ENCODE assay signal across 30 mouse cellular contexts in genomic region chr17:38481984-38482383, GRCm38 (mm10).
"Had no signal": no experiment of that assay in that cellular context is flagged by ENCODE, and none has a peak within 500 bp of the region (broad histone marks: within the 10 kb centered on the region; RNA-seq: fewer than 3 reads in every experiment).

No protein-coding gene starts in this region.

- H3K4me1 ChIP-seq: heart, embryonic 10.5 days; heart, embryonic 12.5 days; heart, embryonic 13.5 days; heart, embryonic 15.5 days; hindbrain, embryonic 10.5 days; hindbrain, embryonic 12.5 days; hindbrain, embryonic 13.5 days; hindbrain, embryonic 15.5 days; intestine, embryonic 15.5 days; kidney, embryonic 15.5 days had no signal

- H3K9me3 ChIP-seq: intestine, embryonic 15.5 days; kidney, embryonic 15.5 days had no signal

- H3K27ac ChIP-seq: heart, embryonic 10.5 days; heart, embryonic 13.5 days; heart, embryonic 15.5 days; hindbrain, embryonic 10.5 days; hindbrain, embryonic 12.5 days; hindbrain, embryonic 13.5 days; hindbrain, embryonic 14.5 days; hindbrain, embryonic 15.5 days; hindbrain, postnatal 0 days; intestine, embryonic 15.5 days; kidney, embryonic 15.5 days; kidney, postnatal 0 days; layer of hippocampus, adult 2 months; left cerebral cortex, adult 2 months had no signal

- H3K36me3 ChIP-seq: heart, embryonic 10.5 days; heart, embryonic 12.5 days; heart, embryonic 13.5 days; heart, embryonic 15.5 days; hindbrain, embryonic 10.5 days; hindbrain, embryonic 12.5 days; hindbrain, embryonic 13.5 days; hindbrain, embryonic 15.5 days; intestine, embryonic 15.5 days; kidney, embryonic 15.5 days had no signal

- DNase-seq: heart, postnatal 10 days; heart, postnatal 36 days; heart, postnatal 4 days; kidney, adult 11 months; kidney, adult 18-20 months; kidney, adult 2 months; kidney, adult 8-10 months; kidney, adult 9 months; kidney, postnatal 10 days; kidney, postnatal 14 days; kidney, postnatal 25 days; kidney, postnatal 36 days; kidney, postnatal 4 days; layer of hippocampus, adult 9-11 months; layer of hippocampus, postnatal 36 days had no signal

- H3K9ac ChIP-seq: heart, embryonic 12.5 days; heart, embryonic 13.5 days; heart, embryonic 15.5 days; hindbrain, embryonic 12.5 days; hindbrain, embryonic 13.5 days; hindbrain, embryonic 14.5 days; hindbrain, embryonic 15.5 days; intestine, embryonic 15.5 days; kidney, embryonic 15.5 days had no signal

- H3K27me3 ChIP-seq: heart, embryonic 12.5 days; heart, embryonic 13.5 days; heart, embryonic 15.5 days; hindbrain, embryonic 12.5 days; hindbrain, embryonic 13.5 days; hindbrain, embryonic 15.5 days; intestine, embryonic 15.5 days; kidney, embryonic 15.5 days had no signal

- H3K4me3 ChIP-seq: heart, embryonic 10.5 days; heart, embryonic 12.5 days; heart, embryonic 13.5 days; heart, embryonic 15.5 days; hindbrain, embryonic 10.5 days; hindbrain, embryonic 12.5 days; hindbrain, embryonic 13.5 days; hindbrain, embryonic 15.5 days; intestine, embryonic 15.5 days; kidney, embryonic 15.5 days; layer of hippocampus, adult 2 months; left cerebral cortex, adult 2 months had no signal
